Mouse (Mus musculus) stomach, postnatal 0 days (tissue): ENCODE results near the gene Lbp.

Experiments used
- CTCF ChIP-seq: IDR thresholded peaks from 2 replicates; pipeline ENCODE4 v1.5.1; 2016; ENCODE audit warnings: antibody characterized with exemption, low read depth, mild to moderate bottlenecking, moderate library complexity
- EP300 ChIP-seq: optimal IDR thresholded peaks from 2 replicates; pipeline ENCODE3; 2016; ENCODE audit warnings: antibody characterized with exemption

GRCm38 (mm10) chr2:158316371-158316770, 10.1 kb downstream of the Lbp start:
- TF ChIP-seq CTCF, result peak; percentile 47
- TF ChIP-seq EP300, result no peak
